Mouse (Mus musculus): ENCODE measurements around the gene Asf1a.

DNA sequence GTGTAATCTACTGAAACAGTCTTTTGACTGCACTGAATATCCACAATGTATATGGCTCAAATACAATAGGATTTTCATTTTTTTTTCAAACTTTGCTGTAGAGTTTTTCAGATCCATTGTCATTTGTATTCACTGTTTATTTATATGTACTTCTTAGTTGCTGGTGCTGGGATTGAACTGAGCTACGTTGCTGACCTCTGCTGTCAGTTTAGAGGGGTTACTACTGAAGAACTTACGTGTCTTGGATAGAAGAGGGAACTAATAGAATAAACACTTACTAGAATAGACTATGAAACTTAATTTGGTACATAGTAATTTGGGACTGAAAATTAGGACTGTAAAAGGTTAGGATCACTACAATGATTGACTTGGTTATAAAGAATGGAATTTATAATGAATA is 8.8 kb downstream of the Asf1a start:
- TF ChIP-seq ZNF384 (IDR thresholded peaks at IDR 0.05; ENCODE audit: low read depth, low read length) (no peak), CHD2 (IDR thresholded peaks at IDR 0.05; ENCODE audit: low read depth, low read length) (no peak)
